Mouse (Mus musculus) CD4-positive naive resting alpha-beta T cell, adult 57 days (primary cell): ENCODE results near the gene Mbnl1. TPM values are rescaled to one million over a fixed set of nuclear protein-coding genes. Genes with fewer than 3 reads are reported as not detected.

Experiments used
- total RNA-seq: library from RNA; stranded (reverse); gene quantifications from one replicate; pipeline ENCODE4 v1.2.4, GENCODE M21; 2023

Mbnl1 gene
- 1,091 TPM for total RNA-seq

GRCm38 (mm10) chr3:60472681-60473177 lies at the start of gene Mbnl1:
Gene Mbnl1, plus strand, starts transcription at chr3:60472830.

